Mouse (Mus musculus) spleen, postnatal 36 days (tissue): ENCODE data around the gene Cyp4a12a.
"Not testable (repeated sequence)": the region's sequence is repeated elsewhere in the genome, so short reads cannot be mapped to it uniquely, and the experiment has no call there.

ENCODE experiments used
- DNase-seq, 2 experiments: peaks; one replicate each; pipeline ENCODE4 v3.0.0; 2022; ENCODE audit warnings: low spot score in 2 of 2, mixed read lengths in 1 of 2

Gene Cyp4a12a

DNA sequence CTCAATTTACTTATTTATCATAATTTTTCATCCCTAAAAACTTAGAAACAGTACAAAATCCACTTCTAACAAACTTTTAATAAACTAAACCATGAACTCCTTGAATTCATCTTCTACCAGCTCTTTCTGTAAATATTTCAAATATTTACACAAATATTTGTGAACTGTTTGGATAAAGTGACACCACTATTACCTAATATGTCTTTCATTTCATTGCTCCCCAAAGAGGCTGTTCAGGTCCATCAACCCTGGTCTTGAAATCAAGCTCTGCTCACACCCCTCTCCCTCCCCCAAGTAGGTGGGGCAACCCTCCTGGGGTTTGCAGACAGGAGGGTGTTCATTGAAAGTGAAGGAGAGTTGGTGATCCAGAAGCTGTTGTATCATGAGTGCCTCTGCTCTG, at the start of gene Cyp4a12a:
Gene Cyp4a12a (plus strand): TSS at position 301 of the 400 bp plus-strand sequence.
- DNase-seq, result not testable (repeated sequence)

DNA sequence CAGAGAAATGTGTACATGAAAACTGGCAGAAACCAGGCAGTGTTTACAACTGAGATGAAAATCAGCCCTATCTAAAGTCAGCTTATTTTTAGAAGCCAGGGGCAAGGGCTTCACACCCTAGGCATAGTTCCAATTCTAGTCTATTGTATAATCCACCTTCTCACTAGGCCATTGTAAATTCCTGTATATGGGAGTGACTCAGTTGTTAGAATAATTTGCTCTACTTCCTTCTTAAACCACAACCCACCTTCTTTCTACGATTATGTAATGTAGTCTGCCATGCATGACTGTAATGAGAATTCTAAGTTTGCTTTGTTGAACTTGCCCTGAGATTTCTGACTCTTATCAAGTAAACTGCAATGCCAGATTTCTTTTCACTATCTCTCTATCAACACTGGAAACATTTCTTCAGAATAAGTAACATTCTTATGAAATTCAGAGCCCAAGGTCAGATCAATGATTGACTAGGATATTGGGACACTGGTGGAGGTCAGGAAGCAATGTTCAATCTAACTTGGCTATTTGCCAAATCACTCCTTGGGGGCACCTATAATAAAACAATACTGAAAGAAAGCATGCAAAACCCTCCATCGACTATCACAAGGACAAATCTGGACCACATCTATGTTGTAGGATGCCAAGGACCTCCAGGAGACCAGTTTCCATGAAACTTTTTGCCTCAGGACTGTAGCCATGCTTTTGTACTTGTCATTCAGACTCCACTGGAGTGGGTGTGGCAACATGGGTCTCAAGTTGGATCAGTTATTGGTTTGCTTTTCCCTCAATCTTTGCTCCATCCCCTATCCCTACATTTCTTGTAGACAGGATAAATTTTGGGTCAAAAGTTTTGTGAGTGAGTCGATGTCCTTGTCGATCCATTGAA, 33.9 kb upstream of the Cyp4a12a start:
- not testable (repeated sequence) for DNase-seq

DNA sequence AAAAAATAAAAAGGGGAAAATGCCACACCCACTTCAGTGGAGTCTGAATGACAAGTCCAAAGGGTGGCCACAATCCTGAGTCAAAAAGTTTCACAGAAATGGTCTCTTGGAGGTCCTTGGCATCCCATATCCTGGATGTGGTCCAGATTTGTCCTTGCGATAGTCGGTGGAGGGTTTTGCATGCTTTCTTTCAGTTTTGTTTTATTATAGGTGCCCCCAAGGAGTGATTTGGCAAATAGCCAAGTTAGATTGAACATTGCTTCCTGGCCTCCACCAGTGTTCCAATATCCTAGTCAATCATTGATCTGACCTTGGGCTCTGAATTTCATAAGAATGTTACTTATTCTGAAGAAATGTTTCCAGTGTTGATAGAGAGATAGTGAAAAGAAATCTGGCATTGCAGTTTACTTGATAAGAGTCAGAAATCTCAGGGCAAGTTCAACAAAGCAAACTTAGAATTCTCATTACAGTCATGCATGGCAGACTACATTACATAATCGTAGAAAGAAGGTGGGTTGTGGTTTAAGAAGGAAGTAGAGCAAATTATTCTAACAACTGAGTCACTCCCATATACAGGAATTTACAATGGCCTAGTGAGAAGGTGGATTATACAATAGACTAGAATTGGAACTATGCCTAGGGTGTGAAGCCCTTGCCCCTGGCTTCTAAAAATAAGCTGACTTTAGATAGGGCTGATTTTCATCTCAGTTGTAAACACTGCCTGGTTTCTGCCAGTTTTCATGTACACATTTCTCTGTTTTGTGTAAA, 20.4 kb upstream of the Cyp4a12a start:
- DNase-seq, result not testable (repeated sequence)

DNA sequence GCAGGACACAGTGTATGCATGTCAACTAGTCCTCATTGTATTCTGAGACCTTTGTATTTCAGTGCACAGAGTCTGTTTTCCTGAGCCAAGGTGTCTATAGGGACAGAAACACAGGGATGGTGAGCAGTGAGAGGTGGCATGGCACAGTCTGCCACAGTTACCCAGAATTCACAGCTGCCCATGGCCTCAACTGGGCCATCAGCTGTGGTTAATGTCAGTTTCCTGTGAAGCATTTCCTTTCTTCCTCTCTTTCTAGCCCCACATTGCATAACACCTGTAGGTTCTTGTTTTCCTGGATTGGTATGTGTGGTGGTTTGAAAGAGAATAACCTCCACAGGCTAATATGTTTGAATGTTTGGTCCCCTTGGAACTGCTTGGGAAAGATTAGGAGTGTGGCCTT, 18.5 kb upstream of the Cyp4a12a start:
- DNase-seq, result no peak

DNA sequence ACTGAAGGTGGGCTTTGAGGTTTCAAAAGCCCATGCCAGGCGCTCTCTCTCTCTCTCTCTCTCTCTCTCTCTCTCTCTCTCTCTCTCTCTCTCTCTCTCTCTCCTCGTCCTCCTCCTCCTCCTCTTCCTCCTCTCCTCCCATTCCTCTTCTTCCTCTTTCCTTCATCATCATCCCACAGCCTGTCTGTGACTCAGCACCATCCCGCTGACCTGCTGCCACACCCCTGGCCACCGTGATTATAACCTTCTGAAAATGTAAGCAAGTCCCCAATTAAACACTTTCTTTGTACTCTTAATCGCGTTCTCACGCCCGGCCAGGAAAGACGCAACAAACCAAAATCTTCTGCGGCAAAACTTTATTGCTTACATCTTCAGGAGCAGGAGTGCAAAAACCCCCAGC, 18.1 kb upstream of the Cyp4a12a start:
- DNase-seq, result not testable (repeated sequence)

DNA sequence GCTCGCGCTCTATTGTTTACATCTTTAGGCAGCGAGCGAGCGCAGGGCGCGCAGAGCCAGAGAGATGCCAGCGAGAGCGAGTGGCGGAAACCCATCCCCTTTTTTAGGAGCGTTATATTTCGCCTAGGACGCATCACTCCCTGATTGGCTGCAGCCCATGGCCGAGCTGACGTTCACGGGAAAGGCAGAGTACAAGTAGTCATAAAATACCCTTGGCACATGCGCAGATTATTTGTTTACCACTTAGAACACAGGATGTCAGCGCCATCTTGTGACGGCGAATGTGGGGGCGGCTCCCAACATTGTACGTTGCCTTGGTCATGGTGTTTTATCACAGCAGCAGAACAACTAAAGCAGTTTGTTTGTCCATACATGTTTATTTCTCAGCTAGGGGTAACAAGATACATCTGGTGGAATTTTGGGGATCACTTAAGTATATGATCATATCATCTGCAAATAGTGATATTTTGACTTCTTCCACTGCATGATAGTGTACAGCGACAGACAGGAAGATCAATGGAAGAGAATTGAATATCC, 17.5 kb upstream of the Cyp4a12a start:
- DNase-seq, result not testable (repeated sequence)

DNA sequence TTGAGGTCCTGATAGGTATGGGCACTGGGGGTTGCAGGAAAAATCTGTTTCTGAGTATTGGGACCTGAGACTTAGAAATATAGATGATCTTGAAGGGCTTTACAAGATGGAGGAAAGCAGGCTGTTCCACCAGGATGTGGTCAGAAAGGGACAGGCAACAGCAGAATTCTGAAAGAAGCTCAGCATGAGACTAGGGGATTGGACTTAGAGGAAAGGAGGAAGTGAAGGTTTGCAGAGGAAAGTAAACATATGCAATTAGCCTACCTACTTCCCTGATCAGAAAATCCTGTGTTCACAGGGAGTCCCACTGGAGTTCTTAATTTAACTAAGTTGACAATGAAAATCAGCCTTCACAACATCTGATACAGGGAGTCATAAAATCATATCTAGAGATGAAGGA, 26.9 kb downstream of the Cyp4a12a start:
- not testable (repeated sequence) for DNase-seq

DNA sequence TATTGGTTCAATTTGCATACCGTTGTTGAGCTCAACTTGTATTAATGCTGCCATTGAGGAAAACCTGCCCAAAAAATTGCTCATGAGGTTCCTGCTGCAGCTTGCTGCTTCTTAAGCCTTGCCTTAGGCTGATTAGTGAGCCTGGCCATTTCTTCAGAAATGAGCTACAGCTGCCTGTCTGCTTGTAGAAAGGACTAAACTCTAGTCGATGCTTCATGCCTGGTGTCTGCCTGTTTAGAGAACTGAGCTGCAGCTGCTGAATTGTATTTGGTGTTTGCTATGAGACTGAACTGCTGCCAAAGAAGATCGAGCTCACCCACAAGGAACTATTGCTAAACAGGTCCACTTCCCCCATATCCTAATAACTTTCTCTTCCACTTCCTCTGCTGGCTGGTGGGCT, 66.8 kb downstream of the Cyp4a12a start:
- not testable (repeated sequence) for DNase-seq

DNA sequence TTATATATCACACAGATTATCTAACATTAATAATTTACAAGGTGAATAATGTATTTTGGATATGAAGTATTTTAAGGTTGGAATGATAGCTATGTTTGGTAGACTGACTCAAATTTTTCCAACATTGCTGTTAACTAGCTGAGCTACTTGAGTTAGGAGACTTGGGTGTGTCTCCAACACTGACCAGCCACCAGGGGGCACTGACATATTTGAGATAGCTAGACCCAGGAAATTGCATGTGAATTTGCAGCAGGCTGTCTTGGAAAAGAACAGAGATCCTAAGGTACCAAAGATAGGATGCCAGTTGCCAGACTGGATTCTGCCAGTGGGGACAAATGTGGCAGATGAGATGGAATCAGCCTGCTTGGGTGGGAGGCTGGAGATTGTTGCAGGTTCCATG, 69.2 kb downstream of the Cyp4a12a start:
- DNase-seq, result not testable (repeated sequence)
